Mouse (Mus musculus): ENCODE measurements around the gene Cox5a.

Gene Cox5a

DNA sequence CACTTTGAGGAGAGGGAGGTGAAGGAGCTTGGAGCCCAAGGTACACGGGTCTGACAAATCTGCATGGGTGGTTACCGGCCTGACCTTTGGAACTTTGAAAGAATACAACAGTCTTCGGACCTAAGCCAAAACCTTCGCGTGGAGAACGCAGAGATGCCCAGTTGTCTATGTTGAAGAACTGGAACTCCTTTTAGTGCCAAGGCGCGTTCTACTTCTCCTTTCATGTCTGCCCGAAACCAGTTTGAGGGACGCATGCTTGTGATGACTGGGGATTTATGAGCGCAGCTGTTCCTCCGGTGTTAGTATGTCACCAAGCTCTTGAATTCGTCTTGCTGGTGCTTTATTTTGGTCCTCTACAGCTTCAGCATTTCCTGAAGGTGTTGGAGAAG is 40.6 kb downstream of the Cox5a start:
- no peak for DNase-seq (ENCODE audit: low read depth, low spot score)

DNA sequence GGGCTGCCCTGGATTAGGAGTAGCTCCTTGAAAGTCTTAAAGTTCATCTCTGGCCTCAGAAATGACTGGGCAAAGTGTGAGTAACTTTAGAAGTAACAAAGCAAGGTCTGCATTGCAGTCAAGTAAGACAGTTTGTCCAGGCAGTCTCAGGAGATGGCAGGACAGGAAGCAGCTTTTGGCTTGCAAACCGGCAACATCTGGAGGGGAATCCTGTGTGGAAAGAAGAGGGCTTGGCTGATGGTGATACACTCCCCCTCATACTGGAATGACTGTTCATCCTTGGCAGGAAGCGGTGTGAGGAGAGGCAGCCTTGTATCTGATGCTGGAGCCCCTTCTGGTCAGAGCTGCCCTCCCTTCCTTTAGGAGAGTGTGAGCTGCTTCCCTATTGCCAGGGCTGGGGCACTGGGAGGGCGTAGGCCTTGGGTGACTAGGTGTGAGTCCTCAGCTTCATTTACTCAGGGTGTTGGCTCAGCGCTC is 41.9 kb downstream of the Cox5a start:
- peak; percentile 21 for DNase-seq (ENCODE audit: low read depth, low spot score)

DNA sequence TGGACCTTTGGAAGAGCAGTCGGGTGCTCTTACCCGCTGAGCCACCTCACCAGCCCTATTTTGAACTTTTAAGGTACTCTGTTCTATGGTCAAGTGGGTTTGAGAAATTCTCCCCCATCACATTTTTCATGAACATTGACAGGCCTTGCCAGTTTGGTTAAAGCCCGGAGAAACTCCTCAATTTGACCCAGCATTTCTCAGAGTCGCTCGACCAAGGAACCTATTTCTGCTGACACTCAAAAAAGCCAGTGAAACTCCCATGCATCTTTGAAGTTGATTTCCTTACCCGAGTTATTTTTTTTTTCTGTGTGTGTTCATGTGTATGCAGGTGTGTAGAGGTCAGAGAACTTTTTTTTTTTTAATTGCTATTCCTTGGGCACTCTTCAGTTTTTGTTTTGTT is 43.5 kb downstream of the Cox5a start:
- DNase-seq (ENCODE audit: low read depth, low spot score): no peak

DNA sequence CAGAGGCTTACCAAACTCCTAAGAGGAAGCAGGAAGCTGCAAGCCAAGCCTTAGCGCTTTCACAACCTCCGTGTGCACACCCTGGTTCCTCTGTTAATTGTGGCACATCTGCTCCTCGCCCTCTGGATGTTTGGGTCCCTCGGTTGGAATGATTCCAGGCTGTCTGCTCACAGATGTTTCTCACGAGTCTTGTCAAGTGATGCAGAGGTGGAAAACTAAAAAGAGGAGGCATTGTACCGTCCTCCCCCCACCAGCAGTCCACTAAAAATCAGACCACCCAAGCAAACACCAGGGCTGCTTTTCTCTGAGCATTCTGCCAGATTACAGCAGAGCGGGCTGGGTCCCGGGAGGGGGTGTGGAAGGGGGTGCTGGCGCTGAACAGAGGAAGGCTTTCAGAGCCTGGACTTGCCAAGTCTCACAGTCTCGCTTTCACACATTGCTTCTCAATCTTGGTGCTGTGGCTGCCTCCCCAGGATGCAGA is 44.7 kb downstream of the Cox5a start:
- DNase-seq (ENCODE audit: low read depth, low spot score): no peak

DNA sequence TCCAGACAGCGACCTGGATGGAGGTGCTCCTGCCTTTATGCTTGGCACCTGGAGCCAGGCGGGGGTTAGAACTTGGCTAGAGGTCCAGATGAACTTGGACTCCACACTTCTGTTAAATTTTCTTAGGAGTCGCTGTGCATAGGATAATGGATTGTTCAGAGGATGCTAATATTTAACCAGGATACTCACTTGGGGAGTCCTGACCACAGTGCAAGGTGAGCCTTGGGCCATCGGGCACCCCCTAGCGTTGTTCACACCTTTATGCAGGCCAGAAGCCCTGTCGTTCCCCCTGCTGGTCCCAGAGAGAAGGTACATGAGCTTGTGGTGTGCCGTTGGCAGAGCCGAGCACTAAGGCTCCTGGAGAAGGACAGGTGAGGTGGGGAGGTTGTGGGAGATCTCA is 45.8 kb downstream of the Cox5a start:
- no peak for DNase-seq (ENCODE audit: low read depth, low spot score)

DNA sequence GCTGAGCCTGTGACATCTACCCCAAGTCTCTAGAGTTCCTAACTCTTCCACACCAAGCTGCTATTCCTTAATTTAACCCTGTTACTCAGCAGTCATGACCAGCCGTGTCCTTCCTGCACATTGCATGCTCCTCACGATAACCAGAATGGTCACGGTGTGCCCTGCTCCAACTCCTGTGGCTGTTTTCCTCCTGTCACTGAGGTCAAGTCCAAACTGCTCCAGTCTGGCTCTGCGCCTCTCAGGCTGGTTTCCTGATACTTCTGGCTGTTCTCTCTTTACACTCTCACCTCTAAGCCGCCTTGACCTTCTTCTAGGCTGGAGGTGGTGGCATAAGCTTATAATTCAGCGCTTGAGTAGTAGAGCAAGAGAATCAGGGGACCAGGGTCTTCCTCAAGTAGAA is 47.4 kb downstream of the Cox5a start:
- DNase-seq (ENCODE audit: low read depth, low spot score): no peak

DNA sequence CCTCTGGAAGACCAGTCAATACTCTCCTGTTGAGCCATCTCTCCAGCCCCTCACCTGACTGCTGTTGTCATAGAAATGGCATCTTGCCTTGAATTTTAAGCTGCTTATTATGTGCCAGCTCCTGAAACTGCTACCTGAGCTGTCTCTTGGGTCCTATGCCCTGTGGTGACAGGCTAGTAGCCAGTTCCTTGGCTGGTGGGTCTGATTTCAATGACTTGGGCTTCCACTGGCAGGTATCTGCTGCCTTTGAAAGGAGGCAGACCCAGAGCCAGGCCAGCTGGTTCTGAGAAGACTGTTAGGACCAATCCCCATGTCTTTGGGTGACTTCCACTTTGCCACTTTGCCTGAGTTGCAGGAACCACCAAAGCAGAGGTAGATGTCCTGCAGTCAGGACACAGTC is 53.3 kb downstream of the Cox5a start:
- no peak for DNase-seq (ENCODE audit: low read depth, low spot score)

DNA sequence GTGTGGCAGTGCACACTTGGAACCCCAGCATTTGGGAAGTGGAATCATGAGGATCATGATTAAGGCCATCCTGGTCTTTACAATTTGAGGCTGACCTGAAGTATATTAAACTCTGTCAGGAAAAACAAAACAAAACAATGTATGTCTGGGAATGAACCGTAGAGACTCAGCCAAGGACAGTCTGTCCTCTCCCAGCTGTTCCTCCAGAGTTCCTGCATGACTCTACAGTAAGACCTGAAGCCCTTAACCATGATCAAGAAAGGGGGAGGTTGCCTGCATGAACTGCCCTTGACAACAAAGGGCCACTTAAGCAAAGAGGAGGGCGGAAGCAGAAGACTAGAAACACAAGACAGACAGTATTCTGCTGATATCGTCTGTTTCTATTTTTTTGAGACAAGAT is 54.5 kb downstream of the Cox5a start:
- no peak for DNase-seq (ENCODE audit: low read depth, low spot score)

DNA sequence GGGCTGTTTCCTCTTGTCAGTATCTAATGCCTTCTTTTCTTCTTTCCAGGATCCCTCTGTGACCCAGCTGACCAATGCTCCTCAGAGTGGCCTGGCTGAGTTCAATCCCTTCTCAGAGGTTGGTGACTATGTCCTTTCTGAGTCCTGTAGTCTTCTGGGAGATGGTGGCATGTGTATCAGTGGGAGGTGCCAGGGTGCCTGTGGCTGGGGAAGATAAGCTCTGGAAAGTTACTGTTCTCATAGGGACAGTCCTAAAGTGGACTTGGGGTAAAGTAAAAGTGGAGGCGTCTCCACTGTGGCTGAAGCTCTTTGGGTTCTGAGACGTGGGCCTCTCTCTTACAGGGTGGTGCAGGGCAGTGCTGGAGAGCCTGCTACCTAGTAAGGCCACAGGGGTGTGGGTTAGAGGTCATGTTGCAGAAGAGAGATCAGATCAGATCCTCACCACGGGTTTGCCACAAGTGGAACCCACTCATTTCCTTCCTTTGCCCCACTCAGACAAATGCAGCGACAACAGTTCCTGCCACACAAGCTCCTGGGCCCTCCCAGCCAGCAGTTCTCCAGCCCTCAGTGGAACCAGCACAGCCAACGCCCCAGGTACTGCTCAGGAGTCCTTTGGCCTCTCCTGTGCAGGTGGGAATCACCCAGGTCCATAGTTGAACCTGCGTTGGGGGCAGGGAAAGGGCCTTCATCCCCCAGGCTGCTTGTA is 56.2 kb downstream of the Cox5a start:
- peak; percentile 61 for DNase-seq (ENCODE audit: low read depth, low spot score)
